Comparison of ENCODE assay signal across 7 mouse cellular contexts in the genomic region with DNA sequence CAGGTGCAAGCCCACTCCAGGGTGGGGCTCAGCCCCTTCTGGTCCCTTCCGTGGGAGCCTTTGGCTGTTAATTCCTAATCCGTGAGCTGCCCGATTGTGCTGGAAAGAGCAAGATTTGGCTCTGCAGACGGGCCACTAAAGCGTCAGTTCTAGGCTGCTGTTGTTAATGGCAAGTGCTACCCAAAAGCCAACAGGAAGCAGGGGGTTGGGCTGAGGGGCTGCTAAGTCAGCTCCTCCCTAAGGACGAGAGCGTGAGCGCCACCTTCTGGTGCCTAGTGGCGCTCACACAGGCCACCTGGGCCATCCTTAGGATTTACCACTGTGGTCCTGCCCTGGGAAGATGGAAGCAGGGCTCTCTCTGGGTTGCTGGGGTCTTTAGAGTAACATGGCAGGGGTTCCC. TPM values are rescaled to one million over a fixed set of nuclear protein-coding genes. Genes with fewer than 3 reads are reported as not detected.
A peak's percentile ranks its signal among the peaks of the same experiment; 100 is the strongest.
DNase-seq lines count a peak whose midpoint lies in the region; ATAC-seq and TF ChIP-seq lines count a peak whose summit lies in the region.

No protein-coding gene starts in this region.

- peak; percentile 43 for DNase-seq in layer of hippocampus, adult 11-12 months (ENCODE audit: low spot score)
- no peak for DNase-seq in layer of hippocampus, adult 18-20 months (ENCODE audit: low spot score in 2 of 2)
- DNase-seq in MEL-GATA-1-ER (ENCODE audit: extremely low read depth, low read depth) = peak; percentile 47
- peak; percentile 69 for DNase-seq in embryonic facial prominence, embryonic 10.5 days (ENCODE audit: low spot score)
- DNase-seq in stomach, postnatal 0 days (ENCODE audit: low spot score) = peak; percentile 43
- no peak for DNase-seq in right cerebral cortex, adult 18-20 months

- no peaks in the 10 kb centered on the region for H3K27me3 ChIP-seq in embryonic facial prominence, embryonic 10.5 days (replicated peaks; ENCODE audit: low read depth, poor library complexity, severe bottlenecking)
- no peaks in the 10 kb centered on the region for H3K27me3 ChIP-seq in liver, embryonic 12.5 days (replicated peaks)
- H3K27me3 ChIP-seq in stomach, postnatal 0 days (ENCODE audit: control insufficient read depth, insufficient read depth, low read length) = no peaks in the 10 kb centered on the region

- no peak overlapping the region for H3K9ac ChIP-seq in liver, embryonic 12.5 days
- no peak overlapping the region for H3K9ac ChIP-seq in stomach, postnatal 0 days (ENCODE audit: low read length)

- WGBS in embryonic facial prominence, embryonic 10.5 days = 24% methylated on average over 9 of the region's 9 CpGs
- WGBS in liver, embryonic 12.5 days (ENCODE audit: insufficient replicate concordance) = 14% methylated on average over 9 of the region's 9 CpGs
- WGBS in stomach, postnatal 0 days = 45% methylated on average over 9 of the region's 9 CpGs

- TF ChIP-seq EP300 in stomach, postnatal 0 days (optimal IDR thresholded peaks at IDR 0.05) = no peak

- H3K9me3 ChIP-seq in embryonic facial prominence, embryonic 10.5 days = no peaks in the 10 kb centered on the region
- H3K9me3 ChIP-seq in liver, embryonic 12.5 days (replicated peaks) = no peaks in the 10 kb centered on the region
- H3K9me3 ChIP-seq in stomach, postnatal 0 days (ENCODE audit: control insufficient read depth, low read length) = no peaks in the 10 kb centered on the region

- peak overlapping the region; percentile 40; the same call in 1 of the 2 replicates for H3K27ac ChIP-seq in embryonic facial prominence, embryonic 10.5 days (replicated peaks)
- H3K27ac ChIP-seq in liver, embryonic 12.5 days = no peak overlapping the region
- H3K27ac ChIP-seq in stomach, postnatal 0 days (replicated peaks) = no peak overlapping the region

- no peak overlapping the region for H3K4me3 ChIP-seq in embryonic facial prominence, embryonic 10.5 days
- H3K4me3 ChIP-seq in liver, embryonic 12.5 days = no peak overlapping the region
- no peak overlapping the region for H3K4me3 ChIP-seq in stomach, postnatal 0 days (ENCODE audit: low read depth, low read length)

- peak overlapping the region; percentile 32 for H3K4me2 ChIP-seq in liver, embryonic 12.5 days
- no peak overlapping the region for H3K4me2 ChIP-seq in stomach, postnatal 0 days (replicated peaks; ENCODE audit: low read depth)

- H3K36me3 ChIP-seq in embryonic facial prominence, embryonic 10.5 days (replicated peaks) = peaks cover 60% of the 10 kb centered on the region
- H3K36me3 ChIP-seq in liver, embryonic 12.5 days = peaks cover 6% of the 10 kb centered on the region; the same call in 1 of the 2 replicates
- H3K36me3 ChIP-seq in stomach, postnatal 0 days (ENCODE audit: control insufficient read depth, insufficient read depth, low read length) = peaks cover 5% of the 10 kb centered on the region; the same call in 1 of the 2 replicates

- peaks cover 27% of the 10 kb centered on the region for H3K4me1 ChIP-seq in embryonic facial prominence, embryonic 10.5 days
- H3K4me1 ChIP-seq in liver, embryonic 12.5 days = peaks cover 32% of the 10 kb centered on the region
- 0 out of 2 replicates have a peak, but pooled peaks cover 2% of the 10 kb centered on the region for H3K4me1 ChIP-seq in stomach, postnatal 0 days (replicated peaks; ENCODE audit: control insufficient read depth, insufficient read depth)

- peak; percentile 66 for TF ChIP-seq CTCF in stomach, postnatal 0 days (IDR thresholded peaks at IDR 0.05; ENCODE audit: low read depth)

- no peak; the same call in 1 of the 2 replicates for ATAC-seq in liver, embryonic 12.5 days
- ATAC-seq in stomach, postnatal 0 days (ENCODE audit: low FRiP score, low TSS enrichment) = no peak

RNA-seq across cellular contexts. Expression of gene Gtf2ird1, which starts 33.1 kb away (rescaled TPM):
- total RNA-seq in layer of hippocampus, adult 18-20 months (2021) = 10 to 100 TPM; 19.8 to 27.3 TPM
- 114 and 122 TPM in 2 replicates for polyA plus RNA-seq in embryonic facial prominence, embryonic 10.5 days (2016; fragmentation: Nextera tagmentation; extraction: Ambion mirVana)
- 23.5 and 26.4 TPM in 2 replicates for polyA plus RNA-seq in liver, embryonic 12.5 days (2016; fragmentation: Nextera tagmentation; extraction: Ambion mirVana)
- 42.4 and 47.0 TPM in 2 replicates for polyA plus RNA-seq in stomach, postnatal 0 days (2015; fragmentation: Nextera tagmentation; extraction: Ambion mirVana)

Comparison
In these comparisons a context has a peak if more than half of its experiments do, and no peak if none do; other contexts are left out.
1. DNase-seq: peak in layer of hippocampus, adult 11-12 months (single experiment), MEL-GATA-1-ER (single experiment), embryonic facial prominence, embryonic 10.5 days (single experiment) and stomach, postnatal 0 days (single experiment); none in layer of hippocampus, adult 18-20 months (0 of 2) and right cerebral cortex, adult 18-20 months (single experiment).